Mouse (Mus musculus): Measurements from ENCODE around the gene Gxylt1. TPM values are rescaled to one million over a fixed set of nuclear protein-coding genes. Genes with fewer than 3 reads are reported as not detected.
"Not testable (repeated sequence)": the region's sequence is repeated elsewhere in the genome, so short reads cannot be mapped to it uniquely, and the experiment has no call there.

Gene Gxylt1
- polyA plus RNA-seq (2014; fragmentation: Nextera tagmentation; extraction: Ambion mirVana) = 14.2 and 14.5 TPM in 2 replicates

GRCm38 (mm10) chr15:93274679-93275583 lies at the start of gene Gxylt1:
Gene Gxylt1, minus strand, starts transcription at chr15:93275179.
- peak within 1 kb of the TSS; percentile 87 for H3K27ac ChIP-seq (ENCODE audit: low read depth)
- peak within 1 kb of the TSS; percentile 95 for H3K4me2 ChIP-seq (ENCODE audit: low read length)
- peaks cover 27% of the 10 kb centered on the region for H3K4me1 ChIP-seq (replicated peaks; ENCODE audit: control insufficient read depth, insufficient read depth, low read length)
- peak; percentile 98 for ATAC-seq (replicated peaks; ENCODE audit: low FRiP score, low TSS enrichment, low read depth)
- no peaks in the 10 kb centered on the region for H3K9me3 ChIP-seq (ENCODE audit: control insufficient read depth, low read length)
- H3K27me3 ChIP-seq (replicated peaks; ENCODE audit: control insufficient read depth, insufficient read depth, low read length) = no peaks in the 10 kb centered on the region
- H3K36me3 ChIP-seq (ENCODE audit: control insufficient read depth, insufficient read depth, low read length) = peaks cover 5% of the 10 kb centered on the region; the same call in 1 of the 2 replicates
- whole genome bisulfite sequencing = 1% methylated on average over 73 of the region's 93 CpGs
- DNase-seq (ENCODE audit: low spot score) = peak; percentile 100
- peak within 1 kb of the TSS; percentile 77 for H3K9ac ChIP-seq (ENCODE audit: low read length)
- H3K4me3 ChIP-seq (ENCODE audit: low read depth, low read length) = peak within 1 kb of the TSS; percentile 67

DNA sequence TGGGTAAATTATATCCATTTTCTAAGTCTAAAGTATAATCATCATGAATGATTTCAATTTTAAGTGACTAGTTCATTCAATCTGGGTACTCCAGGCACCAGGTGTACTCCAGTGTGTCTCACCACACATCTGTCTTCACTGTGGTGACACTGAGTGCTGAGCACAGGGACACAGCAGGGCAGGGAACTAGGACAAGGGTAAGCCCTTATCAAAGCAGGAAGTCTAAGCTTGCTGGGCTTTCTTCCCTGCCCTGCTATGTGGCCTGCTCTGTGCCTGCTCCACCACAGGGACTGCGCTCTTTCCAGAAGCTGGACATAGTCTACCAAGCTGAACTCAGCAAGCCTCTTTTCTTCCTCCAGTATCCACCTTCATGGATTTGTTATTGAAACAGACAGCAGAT lies 43.8 kb upstream of the Gxylt1 start:
- H3K27ac ChIP-seq (ENCODE audit: low read depth) = no peak overlapping the region
- 92% methylated on average over 1 of the region's 1 CpGs for WGBS
- H3K4me2 ChIP-seq (ENCODE audit: low read length) = no peak overlapping the region
- no peaks in the 10 kb centered on the region for H3K9me3 ChIP-seq (ENCODE audit: control insufficient read depth, low read length)
- H3K9ac ChIP-seq (ENCODE audit: low read length) = no peak overlapping the region
- ATAC-seq (replicated peaks; ENCODE audit: low FRiP score, low TSS enrichment, low read depth) = no peak
- no peaks in the 10 kb centered on the region for H3K36me3 ChIP-seq (ENCODE audit: control insufficient read depth, insufficient read depth, low read length)
- H3K27me3 ChIP-seq (replicated peaks; ENCODE audit: control insufficient read depth, insufficient read depth, low read length) = no peaks in the 10 kb centered on the region
- no peak for DNase-seq (ENCODE audit: low spot score)
- H3K4me3 ChIP-seq (ENCODE audit: low read depth, low read length) = no peak overlapping the region
- H3K4me1 ChIP-seq (replicated peaks; ENCODE audit: control insufficient read depth, insufficient read depth, low read length) = no peaks in the 10 kb centered on the region

GRCm38 (mm10) chr15:93310304-93310703 lies 35.3 kb upstream of the Gxylt1 start:
- not testable (repeated sequence) for H3K36me3 ChIP-seq (ENCODE audit: control insufficient read depth, insufficient read depth, low read length); H3K4me2 ChIP-seq (ENCODE audit: low read length); H3K27ac ChIP-seq (ENCODE audit: low read depth); H3K9ac ChIP-seq (ENCODE audit: low read length); H3K4me3 ChIP-seq (ENCODE audit: low read depth, low read length); ATAC-seq (replicated peaks; ENCODE audit: low FRiP score, low TSS enrichment, low read depth); H3K27me3 ChIP-seq (replicated peaks; ENCODE audit: control insufficient read depth, insufficient read depth, low read length); H3K9me3 ChIP-seq (ENCODE audit: control insufficient read depth, low read length); DNase-seq (ENCODE audit: low spot score); H3K4me1 ChIP-seq (replicated peaks; ENCODE audit: control insufficient read depth, insufficient read depth, low read length)
- 94% methylated on average over 4 of the region's 4 CpGs for WGBS

- H3K9me3 ChIP-seq (ENCODE audit: control insufficient read depth, low read length) = no peaks in the 10 kb centered on the region
- DNase-seq (ENCODE audit: low spot score) (no peak), ATAC-seq (replicated peaks; ENCODE audit: low FRiP score, low TSS enrichment, low read depth) (no peak)
- H3K4me1 ChIP-seq (replicated peaks; ENCODE audit: control insufficient read depth, insufficient read depth, low read length) = peaks cover 21% of the 10 kb centered on the region
- H3K4me3 ChIP-seq (ENCODE audit: low read depth, low read length) = no peak overlapping the region
- no peak overlapping the region for H3K9ac ChIP-seq (ENCODE audit: low read length)
- no peaks in the 10 kb centered on the region for H3K27me3 ChIP-seq (replicated peaks; ENCODE audit: control insufficient read depth, insufficient read depth, low read length)
- no peak overlapping the region for H3K4me2 ChIP-seq (ENCODE audit: low read length)
- H3K27ac ChIP-seq (ENCODE audit: low read depth) = no peak overlapping the region
- H3K36me3 ChIP-seq (ENCODE audit: control insufficient read depth, insufficient read depth, low read length) = 0 out of 2 replicates have a peak, but pooled peaks cover under 1% of the 10 kb centered on the region
- WGBS = 68% methylated on average over 2 of the region's 2 CpGs
Observed at GRCm38 (mm10) chr15:93298197-93298596, 23.2 kb upstream of the Gxylt1 start.

DNA sequence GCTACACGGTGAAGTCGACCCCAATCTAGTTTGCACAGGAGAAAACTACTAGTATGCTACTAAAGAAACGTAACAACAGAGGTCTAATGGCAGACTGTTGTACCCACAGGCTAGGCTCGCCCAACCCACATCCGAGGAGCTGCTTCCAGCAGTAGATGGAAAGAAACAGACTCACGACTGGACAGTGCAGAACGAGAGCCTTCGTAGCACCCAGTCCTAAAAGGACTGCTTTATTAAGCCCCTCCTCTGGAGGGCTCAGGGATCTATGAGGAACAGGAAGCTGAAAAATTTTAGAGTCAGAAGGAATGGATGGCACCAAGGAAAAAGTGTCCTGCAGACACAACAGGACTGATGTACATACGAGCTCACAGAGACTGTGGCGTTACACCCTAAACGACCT lies 19.5 kb upstream of the Gxylt1 start:
- Histone ChIP-seq H3K27ac (ENCODE audit: low read depth) (no peak overlapping the region), H3K4me1 (replicated peaks; ENCODE audit: control insufficient read depth, insufficient read depth, low read length) (peaks cover 14% of the 10 kb centered on the region), H3K4me2 (ENCODE audit: low read length) (peak overlapping the region; percentile 11; the same call in 1 of the 2 replicates), H3K9ac (ENCODE audit: low read length) (no peak overlapping the region), H3K4me3 (ENCODE audit: low read depth, low read length) (no peak overlapping the region), H3K27me3 (replicated peaks; ENCODE audit: control insufficient read depth, insufficient read depth, low read length) (no peaks in the 10 kb centered on the region), H3K9me3 (ENCODE audit: control insufficient read depth, low read length) (no peaks in the 10 kb centered on the region), H3K36me3 (ENCODE audit: control insufficient read depth, insufficient read depth, low read length) (peaks cover 11% of the 10 kb centered on the region)
- WGBS = 54% methylated on average over 11 of the region's 11 CpGs
- DNase-seq (ENCODE audit: low spot score) (no peak), ATAC-seq (replicated peaks; ENCODE audit: low FRiP score, low TSS enrichment, low read depth) (no peak)

DNA sequence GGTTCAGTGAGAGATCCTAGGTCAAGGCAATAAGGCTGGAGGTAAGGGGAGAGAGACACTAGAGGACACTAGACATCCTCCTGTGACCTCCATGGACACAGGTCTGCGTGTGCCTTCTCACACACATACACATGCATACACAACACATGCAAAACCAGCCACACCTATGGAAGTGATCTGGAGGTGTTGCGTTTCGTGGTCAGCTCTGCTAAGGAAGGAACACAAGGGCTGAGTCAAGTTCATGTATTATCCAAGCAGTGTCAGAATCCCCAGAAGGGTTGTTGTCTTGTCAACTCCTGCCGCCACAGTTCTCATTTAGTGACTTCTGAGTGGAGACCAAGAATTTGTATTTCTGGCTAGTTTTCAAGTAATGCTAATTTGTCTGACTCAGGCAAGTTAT lies 13.3 kb upstream of the Gxylt1 start:
- Histone ChIP-seq H3K4me3 (ENCODE audit: low read depth, low read length) (no peak overlapping the region), H3K36me3 (ENCODE audit: control insufficient read depth, insufficient read depth, low read length) (peaks cover 40% of the 10 kb centered on the region), H3K4me2 (ENCODE audit: low read length) (no peak overlapping the region), H3K27me3 (replicated peaks; ENCODE audit: control insufficient read depth, insufficient read depth, low read length) (no peaks in the 10 kb centered on the region), H3K4me1 (replicated peaks; ENCODE audit: control insufficient read depth, insufficient read depth, low read length) (no peaks in the 10 kb centered on the region), H3K9me3 (ENCODE audit: control insufficient read depth, low read length) (no peaks in the 10 kb centered on the region), H3K27ac (ENCODE audit: low read depth) (no peak overlapping the region), H3K9ac (ENCODE audit: low read length) (no peak overlapping the region)
- ATAC-seq (replicated peaks; ENCODE audit: low FRiP score, low TSS enrichment, low read depth) (no peak), DNase-seq (ENCODE audit: low spot score) (no peak)
- WGBS = 94% methylated on average over 4 of the region's 4 CpGs

- Histone ChIP-seq H3K9me3 (ENCODE audit: control insufficient read depth, low read length) (no peaks in the 10 kb centered on the region), H3K9ac (ENCODE audit: low read length) (no peak overlapping the region), H3K4me3 (ENCODE audit: low read depth, low read length) (no peak overlapping the region), H3K27ac (ENCODE audit: low read depth) (no peak overlapping the region), H3K4me1 (replicated peaks; ENCODE audit: control insufficient read depth, insufficient read depth, low read length) (no peaks in the 10 kb centered on the region), H3K36me3 (ENCODE audit: control insufficient read depth, insufficient read depth, low read length) (peaks cover 46% of the 10 kb centered on the region), H3K4me2 (ENCODE audit: low read length) (no peak overlapping the region), H3K27me3 (replicated peaks; ENCODE audit: control insufficient read depth, insufficient read depth, low read length) (no peaks in the 10 kb centered on the region)
- WGBS = 76% methylated on average over 2 of the region's 2 CpGs
- ATAC-seq (replicated peaks; ENCODE audit: low FRiP score, low TSS enrichment, low read depth) = no peak
- no peak for DNase-seq (ENCODE audit: low spot score)
Observed at GRCm38 (mm10) chr15:93287628-93288027, 12.6 kb upstream of the Gxylt1 start.

- Histone ChIP-seq H3K4me1 (replicated peaks; ENCODE audit: control insufficient read depth, insufficient read depth, low read length) (no peaks in the 10 kb centered on the region), H3K36me3 (ENCODE audit: control insufficient read depth, insufficient read depth, low read length) (peaks cover 55% of the 10 kb centered on the region), H3K9me3 (ENCODE audit: control insufficient read depth, low read length) (no peaks in the 10 kb centered on the region), H3K4me3 (ENCODE audit: low read depth, low read length) (no peak overlapping the region), H3K27ac (ENCODE audit: low read depth) (no peak overlapping the region), H3K9ac (ENCODE audit: low read length) (no peak overlapping the region), H3K27me3 (replicated peaks; ENCODE audit: control insufficient read depth, insufficient read depth, low read length) (no peaks in the 10 kb centered on the region), H3K4me2 (ENCODE audit: low read length) (no peak overlapping the region)
- ATAC-seq (replicated peaks; ENCODE audit: low FRiP score, low TSS enrichment, low read depth) (no peak), DNase-seq (ENCODE audit: low spot score) (no peak)
- 84% methylated on average over 15 of the region's 15 CpGs for WGBS
Observed at GRCm38 (mm10) chr15:93285244-93285643, 10.3 kb upstream of the Gxylt1 start.

GRCm38 (mm10) chr15:93284326-93284725 lies 9.3 kb upstream of the Gxylt1 start:
- WGBS = 85% methylated on average over 6 of the region's 6 CpGs

More at GRCm38 (mm10) chr15:93284326-93284725, 9.3 kb upstream of the Gxylt1 start:
- Histone ChIP-seq H3K4me2 (ENCODE audit: low read length) (no peak overlapping the region), H3K36me3 (ENCODE audit: control insufficient read depth, insufficient read depth, low read length) (peaks cover 46% of the 10 kb centered on the region), H3K9me3 (ENCODE audit: control insufficient read depth, low read length) (no peaks in the 10 kb centered on the region), H3K9ac (ENCODE audit: low read length) (no peak overlapping the region), H3K4me1 (replicated peaks; ENCODE audit: control insufficient read depth, insufficient read depth, low read length) (no peaks in the 10 kb centered on the region), H3K27me3 (replicated peaks; ENCODE audit: control insufficient read depth, insufficient read depth, low read length) (no peaks in the 10 kb centered on the region), H3K27ac (ENCODE audit: low read depth) (no peak overlapping the region), H3K4me3 (ENCODE audit: low read depth, low read length) (no peak overlapping the region)
- ATAC-seq (replicated peaks; ENCODE audit: low FRiP score, low TSS enrichment, low read depth) (no peak), DNase-seq (ENCODE audit: low spot score) (no peak)
